Mouse (Mus musculus) monocyte, adult 2 months (primary cell): ENCODE data around the gene Eid2b.
"Not testable (repeated sequence)": the region's sequence is repeated elsewhere in the genome, so short reads cannot be mapped to it uniquely, and the experiment has no call there.

Source experiments
- DNase-seq, 2 experiments: peaks; one replicate each; pipeline ENCODE4 v3.0.0; 2022; ENCODE audit warnings: low spot score in 2 of 2, low read depth in 1 of 2

Gene Eid2b

DNA sequence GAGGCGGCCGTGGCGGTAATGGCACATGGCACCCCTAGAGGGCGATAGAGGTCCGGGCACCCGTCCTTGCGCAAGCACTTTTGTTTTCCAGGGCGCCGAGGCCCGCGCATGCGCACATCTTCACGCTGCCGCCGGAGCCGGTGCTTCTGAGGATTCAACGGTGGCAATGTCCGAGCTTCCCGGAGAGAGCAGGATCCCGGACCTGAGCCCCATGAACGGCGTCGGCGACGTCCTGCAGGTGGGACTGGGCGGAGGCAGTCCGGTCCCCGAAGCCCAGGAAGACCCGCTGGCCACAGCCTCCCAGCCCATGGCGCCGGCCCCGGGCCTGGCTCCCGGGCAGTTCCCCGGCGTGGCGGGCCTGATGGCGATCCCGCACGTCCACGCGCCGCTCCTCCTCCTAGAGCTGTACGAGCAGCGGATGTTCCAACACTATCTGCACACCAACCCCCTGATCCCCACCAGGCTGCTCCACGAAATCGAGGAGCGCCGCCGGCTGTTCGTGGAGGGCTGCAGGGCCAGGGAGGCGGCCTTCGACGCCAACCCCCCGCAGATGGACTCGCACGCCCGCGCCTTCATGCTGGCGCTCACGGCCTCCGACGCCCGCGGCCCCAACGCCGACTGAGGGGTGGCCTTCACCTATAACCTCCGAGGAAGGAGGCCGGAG lies at the start of gene Eid2b:
Gene Eid2b, plus strand, starts transcription at position 125 of the 664 bp plus-strand sequence.
- peak; percentile 82 to 90 for DNase-seq

GRCm38 (mm10) chr7:28243943-28244342 lies 33.6 kb upstream of the Eid2b start:
- DNase-seq: not testable (repeated sequence)

DNA sequence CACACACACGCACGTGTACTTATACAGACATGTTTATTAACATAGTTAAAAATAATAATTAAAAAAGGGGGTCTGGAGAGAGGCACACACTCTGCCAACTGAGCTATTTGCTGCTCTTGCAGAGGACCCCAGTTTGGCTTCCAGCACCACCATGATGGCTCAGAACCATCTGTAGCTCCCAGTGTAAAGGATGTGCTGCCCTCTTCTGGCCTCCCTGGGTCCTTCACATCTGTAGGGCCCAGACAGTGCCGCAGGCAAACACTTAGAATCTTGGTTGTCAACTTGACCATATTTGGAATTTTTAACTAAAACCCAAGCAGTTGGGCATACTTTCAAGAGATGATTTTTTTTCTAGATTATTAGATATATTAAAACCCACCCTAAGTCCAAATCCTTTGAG lies 28.6 kb upstream of the Eid2b start:
- DNase-seq: no peak

DNA sequence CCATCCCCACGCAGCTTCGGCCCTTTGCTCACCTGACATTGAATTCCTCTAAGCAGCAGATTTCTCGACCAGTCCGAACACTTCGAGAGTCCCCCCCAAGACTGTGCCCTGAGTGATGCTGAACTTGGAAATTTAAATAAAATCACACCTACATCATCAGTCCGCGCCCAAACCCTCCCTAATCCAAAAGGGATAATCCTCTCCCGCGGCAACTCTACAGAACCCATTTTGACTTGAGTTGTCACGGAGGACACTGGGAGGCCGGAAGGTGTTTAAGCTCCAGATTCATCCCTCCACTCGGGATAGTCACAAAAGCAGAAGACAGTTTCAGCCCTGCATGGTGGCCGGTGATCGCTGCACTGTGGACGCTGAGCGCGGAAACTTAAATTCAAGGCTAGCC lies 25.6 kb upstream of the Eid2b start:
- DNase-seq: no peak

DNA sequence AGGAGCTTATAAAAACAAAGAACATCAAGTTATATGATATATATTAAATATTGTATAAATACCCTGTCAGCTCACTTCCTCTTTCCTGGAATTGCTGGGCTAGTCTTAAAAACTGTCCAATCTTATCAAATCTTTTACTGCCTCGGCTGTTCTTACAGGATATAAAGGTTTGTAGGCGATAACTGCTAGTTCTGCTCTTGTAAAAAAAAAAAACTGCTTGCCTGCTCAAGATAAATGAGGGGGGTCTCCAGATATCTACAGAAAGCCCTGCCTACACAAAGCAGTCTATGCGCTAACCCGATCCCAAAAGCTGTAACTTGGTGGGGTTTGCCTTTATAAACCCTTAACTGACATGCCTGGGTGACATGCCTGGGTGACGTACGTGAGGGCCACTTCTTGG lies 22.9 kb upstream of the Eid2b start:
- DNase-seq: no peak

DNA sequence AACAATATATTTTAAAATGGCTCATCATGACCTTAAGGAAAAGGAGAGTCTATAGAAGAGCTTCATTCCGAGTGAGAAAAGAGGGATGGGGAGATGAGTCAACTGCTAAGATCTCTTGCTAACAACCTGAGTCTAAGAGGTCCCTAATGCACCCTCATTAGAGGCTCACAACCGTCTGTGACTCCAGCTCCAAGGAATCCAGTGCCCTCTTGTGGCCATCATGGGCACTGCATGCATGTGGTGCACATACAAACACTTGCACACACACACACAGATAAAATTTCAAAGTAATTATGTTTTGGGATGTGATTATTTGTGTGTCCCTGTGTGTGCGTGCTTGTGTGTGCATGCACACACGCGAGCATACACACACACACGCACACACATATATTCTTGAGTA lies 22.1 kb upstream of the Eid2b start:
- no peak for DNase-seq

DNA sequence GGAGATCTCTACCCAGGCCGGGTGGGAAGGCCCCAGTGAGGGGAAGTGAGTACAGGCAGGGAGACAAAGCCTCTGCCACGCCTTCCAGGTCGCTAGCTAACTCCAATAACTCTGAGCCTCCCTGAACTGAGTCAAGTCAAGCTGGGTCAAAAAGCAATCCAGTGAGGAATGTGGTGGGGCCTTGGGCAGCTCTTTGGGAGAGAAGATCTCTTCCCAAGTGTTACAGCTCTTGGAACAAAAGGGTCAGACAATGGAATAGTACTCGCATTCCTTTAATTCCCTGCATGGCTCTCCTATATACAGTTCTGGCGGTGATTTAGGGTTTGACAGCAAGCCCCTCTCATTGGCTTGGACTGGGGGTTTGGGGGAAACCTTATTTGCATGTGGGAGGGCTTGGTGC lies 14.7 kb upstream of the Eid2b start:
- no peak for DNase-seq

DNA sequence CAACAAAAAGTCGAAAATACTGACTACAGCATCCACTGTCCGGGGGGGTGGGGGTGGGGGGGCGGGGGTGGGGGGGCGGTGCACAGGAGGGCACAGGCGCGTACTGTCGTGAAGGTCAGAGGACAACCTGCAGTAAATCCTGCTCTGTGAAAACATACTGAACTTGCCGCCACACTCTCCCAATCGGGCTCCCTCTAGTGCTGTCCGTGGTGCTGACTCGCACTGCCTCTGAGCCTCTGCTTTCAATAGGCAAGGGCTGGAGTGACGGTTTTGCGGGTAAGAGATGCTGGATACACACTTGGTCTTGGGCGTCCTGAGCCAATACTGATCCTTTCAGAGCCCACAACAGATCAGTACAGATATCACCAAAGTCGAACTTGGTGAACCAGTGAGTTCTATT lies 13.8 kb upstream of the Eid2b start:
- DNase-seq: no peak

DNA sequence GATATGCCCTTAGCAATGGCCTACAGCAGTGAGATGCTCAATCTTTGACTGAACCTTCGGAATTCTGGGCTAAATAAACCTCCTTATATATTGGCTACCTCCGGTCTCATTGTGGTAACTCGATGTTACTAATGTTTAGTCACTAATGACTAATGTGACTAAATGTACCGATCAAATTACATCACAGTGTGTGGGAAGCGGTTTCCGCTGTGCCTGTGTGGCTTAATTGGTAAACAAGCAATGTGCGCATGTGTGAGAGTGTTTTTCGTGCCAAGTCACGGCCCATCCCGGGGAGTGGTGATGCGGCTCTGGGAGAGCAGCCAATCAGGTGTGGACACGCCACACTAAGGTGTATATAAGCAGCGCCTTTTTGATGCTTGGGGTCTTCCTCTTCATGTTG lies 12.1 kb upstream of the Eid2b start:
- DNase-seq: no peak

DNA sequence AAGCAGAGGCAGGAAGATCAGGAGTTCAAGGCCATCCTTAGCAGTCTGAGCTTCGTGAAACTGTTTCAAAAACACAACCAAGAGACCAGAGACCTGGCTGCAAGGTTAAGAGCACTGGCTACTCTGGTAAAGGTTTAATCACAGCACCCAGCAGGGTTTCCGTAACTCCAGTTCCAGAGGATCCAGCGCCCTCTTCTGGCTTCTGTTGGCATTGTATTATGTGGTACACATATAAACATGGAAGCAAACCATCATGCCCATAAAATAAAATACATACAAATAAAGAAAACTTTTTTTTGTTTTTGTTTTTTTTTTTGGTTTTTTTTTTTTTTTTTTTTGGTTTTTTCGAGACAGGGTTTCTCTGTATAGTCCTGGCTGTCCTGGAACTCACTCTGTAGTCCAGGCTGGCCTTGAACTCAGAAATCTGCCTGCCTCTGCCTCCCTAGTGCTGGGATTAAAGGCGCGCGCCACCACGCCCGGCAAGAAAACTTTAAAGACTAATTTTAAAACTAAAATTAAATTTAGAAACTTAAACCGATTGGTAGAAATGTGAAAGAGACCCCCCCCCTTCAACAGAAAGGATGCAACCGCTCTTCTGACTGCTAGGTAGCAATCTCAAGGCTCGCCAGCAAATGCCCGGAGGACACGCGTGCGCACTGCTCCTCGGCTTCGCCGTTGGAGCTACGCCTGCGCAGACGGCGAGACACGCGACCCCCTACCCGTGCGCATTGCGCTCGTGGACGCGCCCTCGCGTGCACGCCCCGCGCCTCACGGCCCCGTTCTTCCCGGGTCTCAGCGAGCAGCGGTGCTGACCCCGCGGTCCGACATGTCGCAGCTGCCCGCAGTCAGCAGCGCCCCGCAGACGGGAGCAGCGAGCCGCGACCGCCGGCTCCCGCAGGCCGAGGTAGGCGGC lies 10.2 kb upstream of the Eid2b start, which contains the start of gene Eid2:
Gene Eid2, plus strand, starts transcription at position 753 of the 913 bp plus-strand sequence.
- DNase-seq: no peak

DNA sequence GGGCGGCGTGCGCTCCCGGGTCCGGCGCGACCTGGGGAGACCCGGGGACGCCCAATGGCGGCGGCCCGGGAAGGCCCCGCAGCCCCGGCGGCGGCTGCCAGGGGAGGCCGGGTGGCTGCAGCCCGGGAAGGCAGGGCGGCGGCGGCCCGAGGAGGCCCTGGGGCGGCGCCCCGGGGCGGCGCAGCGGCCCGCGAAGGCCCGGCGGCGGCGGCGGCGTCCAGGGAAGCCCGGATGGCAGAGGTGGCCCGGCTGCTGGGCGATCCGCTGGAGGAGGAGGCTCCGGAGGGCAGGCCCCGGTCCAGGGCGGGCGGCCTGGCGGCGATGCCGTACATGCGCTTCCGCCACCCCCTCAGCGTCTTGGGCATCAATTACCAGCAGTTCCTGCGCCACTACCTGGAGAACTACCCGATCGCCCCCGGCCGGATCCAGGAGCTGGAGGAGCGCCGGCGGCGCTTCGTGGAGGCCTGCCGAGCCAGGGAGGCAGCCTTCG lies 9.5 kb upstream of the Eid2b start:
- DNase-seq: no peak

DNA sequence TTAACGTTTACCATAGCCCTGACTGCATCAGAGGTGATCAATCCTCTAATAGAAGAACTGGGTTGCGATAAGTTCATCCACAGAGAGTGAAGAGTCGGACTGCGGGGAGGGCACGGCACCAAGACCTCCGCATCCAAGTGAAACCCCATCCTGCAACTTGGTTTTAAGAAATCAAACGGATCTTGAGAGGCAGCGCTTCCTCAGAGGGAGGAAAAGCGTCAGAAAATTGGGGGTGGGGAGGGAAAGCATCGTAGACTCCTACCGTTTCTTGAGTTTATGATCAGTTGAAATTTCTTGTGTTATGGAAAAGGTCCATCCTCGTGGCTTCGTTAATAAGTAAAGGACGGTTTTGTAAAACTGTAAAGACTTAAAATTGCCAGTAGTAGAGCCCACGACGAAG lies 9.0 kb upstream of the Eid2b start:
- no peak for DNase-seq

DNA sequence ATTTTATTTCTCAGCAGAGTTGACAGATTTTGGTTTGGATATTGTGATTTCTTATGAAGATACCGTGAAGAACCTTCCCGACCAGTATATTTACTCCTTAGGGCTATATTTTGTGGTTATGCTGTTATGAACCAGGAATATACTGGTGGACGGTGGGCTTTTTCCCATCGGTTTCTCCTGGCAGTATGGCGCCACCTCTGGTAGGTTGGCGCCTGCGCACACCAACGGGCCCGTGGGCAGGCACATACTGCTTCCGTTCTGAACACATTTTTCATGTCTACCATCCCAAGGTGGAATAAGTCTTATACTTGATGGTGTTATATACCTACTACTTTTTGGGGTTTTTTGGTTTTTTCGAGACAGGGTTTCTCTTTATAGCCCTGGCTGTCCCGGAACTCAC lies 8.2 kb upstream of the Eid2b start:
- no peak for DNase-seq

GRCm38 (mm10) chr7:28271761-28272160 lies 5.8 kb upstream of the Eid2b start:
- no peak for DNase-seq

DNA sequence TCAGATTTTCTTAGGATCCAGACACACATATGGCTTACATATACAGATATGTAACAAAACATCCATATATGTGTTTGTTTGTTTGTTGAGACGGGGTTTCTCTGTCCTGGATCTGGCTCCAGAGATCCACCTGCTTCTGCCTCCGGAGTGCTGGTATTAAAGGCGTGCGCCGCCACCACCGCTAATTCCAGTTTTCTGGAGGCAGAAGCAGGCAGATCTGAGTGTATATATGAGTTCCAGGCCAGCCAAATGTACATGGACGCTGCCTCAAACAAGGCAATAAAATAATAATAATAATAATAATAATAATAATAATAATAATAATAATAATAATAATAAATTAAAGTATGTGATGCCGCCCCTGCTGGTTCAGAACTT lies 313 bp upstream of the Eid2b start:
- DNase-seq: no peak

DNA sequence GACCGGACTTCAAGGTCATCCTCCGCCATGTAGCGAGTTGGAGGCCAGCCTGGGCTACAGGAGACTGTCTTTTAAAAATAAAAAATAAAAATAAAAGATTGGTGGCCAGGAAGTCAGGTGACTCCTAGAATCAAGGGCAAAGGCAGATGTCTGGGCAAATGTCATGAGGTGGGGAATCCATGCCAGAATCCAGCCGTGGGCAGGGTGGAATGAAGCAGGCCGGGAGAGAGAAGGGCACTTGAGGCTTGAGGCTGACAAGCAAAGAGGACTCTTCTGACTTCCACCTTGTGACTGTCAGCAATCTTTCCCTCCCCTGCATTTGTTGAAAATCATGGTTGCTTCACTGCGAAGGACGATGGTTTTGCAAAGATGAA lies 727 bp downstream of the Eid2b start:
- no peak for DNase-seq

- no peak for DNase-seq
These were observed 3.1 kb downstream of the Eid2b start for GRCm38 (mm10) chr7:28280630-28281029.

DNA sequence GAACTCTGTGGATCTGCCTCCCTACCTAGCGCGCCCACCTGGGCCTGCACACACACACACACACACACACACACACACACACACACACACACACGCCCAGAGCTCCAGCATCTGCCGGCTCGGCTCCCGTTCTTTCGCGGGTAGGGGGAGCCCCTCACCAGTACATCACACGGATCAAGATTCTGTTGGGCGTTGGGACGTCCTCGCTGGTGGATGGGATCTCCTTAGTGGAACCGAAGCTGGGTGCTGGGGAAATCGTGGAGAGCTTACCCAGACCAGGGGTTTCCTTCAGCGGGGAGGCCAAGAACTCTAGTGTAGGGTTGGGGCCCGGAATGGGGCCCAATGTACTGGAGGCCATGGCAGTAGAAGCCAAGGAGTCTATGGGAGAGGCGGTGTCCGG lies 12.6 kb downstream of the Eid2b start:
- DNase-seq: no peak

DNA sequence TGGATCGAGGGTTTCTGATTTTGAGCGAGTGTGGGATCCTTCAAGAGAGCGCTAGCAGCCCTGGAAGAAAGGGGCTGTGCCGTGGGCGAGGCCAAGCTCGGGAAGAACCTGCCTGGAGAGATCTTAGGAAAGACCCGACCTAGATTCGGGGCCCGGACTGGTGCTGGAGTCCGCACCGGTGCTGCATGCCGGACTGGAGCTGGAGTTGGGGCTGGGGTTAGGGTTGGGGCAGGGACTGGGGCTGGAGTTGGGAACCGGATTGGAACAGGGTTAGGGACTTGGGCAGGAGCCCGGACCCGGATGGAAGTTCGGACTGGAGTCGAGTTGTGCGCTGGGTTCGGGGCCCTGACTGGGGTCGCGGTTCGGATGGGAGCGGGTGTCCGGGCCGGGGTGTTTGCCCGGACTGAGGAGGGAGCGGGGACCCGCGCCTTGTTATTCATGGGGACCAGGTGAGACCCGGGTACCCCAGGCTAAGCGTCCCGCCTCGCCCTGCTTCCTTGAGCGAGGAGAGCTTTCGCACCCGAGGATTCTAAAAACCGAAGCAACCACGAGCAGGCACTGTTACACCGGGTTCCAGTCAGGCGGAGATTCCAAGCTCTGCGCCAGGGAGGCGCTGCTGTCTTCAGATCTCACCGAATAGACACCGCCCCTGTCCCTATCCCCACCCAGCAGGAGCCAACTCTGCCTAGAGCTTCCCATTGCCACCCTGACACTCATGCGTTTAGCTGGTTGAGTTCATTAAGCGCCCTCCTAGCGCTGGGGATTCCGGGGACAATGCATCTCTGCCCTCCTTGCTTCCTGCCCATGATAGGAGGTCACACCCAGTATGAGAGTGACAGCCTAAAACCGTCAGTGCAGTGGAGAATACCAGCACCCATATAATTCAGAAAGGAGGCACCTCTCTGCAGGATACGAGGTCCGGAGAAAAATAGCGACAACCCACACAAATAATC lies 13.4 kb downstream of the Eid2b start, which contains the start of gene Selenov:
Gene Selenov, minus strand, starts transcription at position 549 of the 953 bp plus-strand sequence.
- DNase-seq: no peak

GRCm38 (mm10) chr7:28294481-28294880 lies 16.9 kb downstream of the Eid2b start:
- no peak for DNase-seq
